Mouse (Mus musculus): ENCODE measurements at regions not wholly inside any gene's neighbourhood (a gene's known extent, or its start where the extent isn't known, plus 50 kb on each side); places are given as distances from the start of the nearest gene placed in this dataset.

- 90% methylated on average over 13 of the region's 13 CpGs for WGBS
- Histone ChIP-seq H3K9me3 (no peaks in the 10 kb centered on the region), H3K4me3 (no peak overlapping the region), H3K9ac (replicated peaks) (no peak overlapping the region), H3K27me3 (no peaks in the 10 kb centered on the region), H3K4me2 (replicated peaks) (no peak overlapping the region), H3K4me1 (no peaks in the 10 kb centered on the region), H3K27ac (replicated peaks) (no peak overlapping the region), H3K36me3 (no peaks in the 10 kb centered on the region)
- ATAC-seq (replicated peaks), result no peak
These were observed 60.5 kb upstream of the Ankrd55 start for GRCm38 (mm10) chr13:112227766-112228165.

- no peak overlapping the region for H3K9ac ChIP-seq (replicated peaks)
- H3K27ac ChIP-seq (replicated peaks), result no peak overlapping the region
- no peak overlapping the region for H3K4me2 ChIP-seq (replicated peaks)
- H3K4me1 ChIP-seq, result no peaks in the 10 kb centered on the region
- H3K9me3 ChIP-seq, result no peaks in the 10 kb centered on the region
- H3K4me3 ChIP-seq, result no peak overlapping the region
- H3K27me3 ChIP-seq, result no peaks in the 10 kb centered on the region
- H3K36me3 ChIP-seq, result no peaks in the 10 kb centered on the region
- no peak for ATAC-seq (replicated peaks)
- WGBS, result 77% methylated on average over 4 of the region's 4 CpGs
These were observed 59.4 kb upstream of the Ankrd55 start for GRCm38 (mm10) chr13:112228846-112229245.

GRCm38 (mm10) chr13:112230176-112230575, 58.1 kb upstream of the Ankrd55 start:
- Histone ChIP-seq H3K9me3 (no peaks in the 10 kb centered on the region), H3K4me2 (replicated peaks) (no peak overlapping the region), H3K4me3 (no peak overlapping the region), H3K27me3 (no peaks in the 10 kb centered on the region), H3K4me1 (no peaks in the 10 kb centered on the region), H3K27ac (replicated peaks) (no peak overlapping the region), H3K36me3 (no peaks in the 10 kb centered on the region), H3K9ac (replicated peaks) (no peak overlapping the region)
- ATAC-seq (replicated peaks), result no peak
- 81% methylated on average over 3 of the region's 3 CpGs for WGBS

- WGBS, result 96% methylated on average over 6 of the region's 6 CpGs
- no peak overlapping the region for H3K4me2 ChIP-seq (replicated peaks)
- no peaks in the 10 kb centered on the region for H3K9me3 ChIP-seq
- H3K4me3 ChIP-seq, result no peak overlapping the region
- no peak overlapping the region for H3K9ac ChIP-seq (replicated peaks)
- no peak for ATAC-seq (replicated peaks)
- no peaks in the 10 kb centered on the region for H3K36me3 ChIP-seq
- no peaks in the 10 kb centered on the region for H3K27me3 ChIP-seq
- H3K27ac ChIP-seq (replicated peaks), result no peak overlapping the region
- H3K4me1 ChIP-seq, result no peaks in the 10 kb centered on the region
These were observed 53.6 kb upstream of the Ankrd55 start for GRCm38 (mm10) chr13:112234695-112235094.

- no peaks in the 10 kb centered on the region for H3K27me3 ChIP-seq
- no peak for ATAC-seq (replicated peaks)
- H3K36me3 ChIP-seq, result no peaks in the 10 kb centered on the region
- H3K27ac ChIP-seq (replicated peaks), result no peak overlapping the region
- H3K4me1 ChIP-seq, result no peaks in the 10 kb centered on the region
- no peak overlapping the region for H3K9ac ChIP-seq (replicated peaks)
- H3K4me2 ChIP-seq (replicated peaks), result no peak overlapping the region
- no peaks in the 10 kb centered on the region for H3K9me3 ChIP-seq
- no peak overlapping the region for H3K4me3 ChIP-seq
- WGBS, result 44% methylated on average over 6 of the region's 6 CpGs
These were observed 51.3 kb upstream of the Ankrd55 start for GRCm38 (mm10) chr13:112236956-112237355.

- no peak overlapping the region for H3K9ac ChIP-seq (replicated peaks)
- ATAC-seq (replicated peaks), result no peak
- no peak overlapping the region for H3K27ac ChIP-seq (replicated peaks)
- H3K4me3 ChIP-seq, result no peak overlapping the region
- 72% methylated on average over 5 of the region's 5 CpGs for WGBS
- no peaks in the 10 kb centered on the region for H3K9me3 ChIP-seq
- H3K36me3 ChIP-seq, result no peaks in the 10 kb centered on the region
- no peak overlapping the region for H3K4me2 ChIP-seq (replicated peaks)
- H3K27me3 ChIP-seq, result no peaks in the 10 kb centered on the region
- no peaks in the 10 kb centered on the region for H3K4me1 ChIP-seq
These were observed 50.9 kb upstream of the Ankrd55 start for GRCm38 (mm10) chr13:112237377-112237776.

- 65% methylated on average over 4 of the region's 4 CpGs for WGBS
- no peak for ATAC-seq (replicated peaks)
- no peak overlapping the region for H3K4me3 ChIP-seq
- no peak overlapping the region for H3K4me2 ChIP-seq (replicated peaks)
- H3K36me3 ChIP-seq, result no peaks in the 10 kb centered on the region
- no peaks in the 10 kb centered on the region for H3K27me3 ChIP-seq
- H3K9ac ChIP-seq (replicated peaks), result no peak overlapping the region
- no peaks in the 10 kb centered on the region for H3K4me1 ChIP-seq
- no peak overlapping the region for H3K27ac ChIP-seq (replicated peaks)
- no peaks in the 10 kb centered on the region for H3K9me3 ChIP-seq
These were observed 50.3 kb upstream of the Ankrd55 start for GRCm38 (mm10) chr13:112237917-112238316.
